Mouse (Mus musculus) lung, postnatal 0 days (tissue): ENCODE results near the gene Rufy3. TPM values are rescaled to one million over a fixed set of nuclear protein-coding genes. Genes with fewer than 3 reads are reported as not detected.
A peak's percentile ranks its signal among the peaks of the same experiment; 100 is the strongest.

ENCODE experiments used
- ATAC-seq: fragments of 200-750 bp; cut with Nextera tagmentation; 2 replicates; pipeline ENCODE4 v1.8.0; 2017; ENCODE audit warnings: moderate library complexity
- DNase-seq: peaks from one replicate; pipeline ENCODE4 v3.0.0-alpha.2; 2016; ENCODE audit warnings: low spot score
- H3K27ac ChIP-seq: fragments of 300-500 bp; sonication (generic); 2 replicates; pipeline ENCODE4 v1.5.1; 2014; ENCODE audit warnings: antibody characterized with exemption, mild to moderate bottlenecking, low read length, mixed read lengths
- H3K27me3 ChIP-seq: fragments of 300-500 bp; sonication (generic); replicated peaks from 2 replicates; pipeline ENCODE4 v1.6.1; 2014; ENCODE audit warnings: low read length, mixed read lengths; ENCODE audit not compliant: insufficient read depth
- H3K36me3 ChIP-seq: fragments of 300-500 bp; sonication (generic); 2 replicates; pipeline ENCODE4 v1.6.1; 2014; ENCODE audit warnings: low read length, mixed read lengths; ENCODE audit not compliant: insufficient read depth
- H3K4me1 ChIP-seq: fragments of 300-500 bp; sonication (generic); 2 replicates; pipeline ENCODE4 v1.6.1; 2014; ENCODE audit warnings: antibody characterized with exemption, low read depth, low read length, mixed read lengths; ENCODE audit not compliant: insufficient read depth
- H3K4me2 ChIP-seq: fragments of 300-500 bp; sonication (generic); replicated peaks from 2 replicates; pipeline ENCODE4 v1.6.1; 2014; ENCODE audit warnings: low read depth, mild to moderate bottlenecking, low read length, moderate library complexity, mixed read lengths
- H3K4me3 ChIP-seq: fragments of 300-500 bp; sonication (generic); 2 replicates; pipeline ENCODE4 v1.5.1; 2014; ENCODE audit warnings: low read depth, low read length
- H3K9ac ChIP-seq: fragments of 300-500 bp; sonication (generic); replicated peaks from 2 replicates; pipeline ENCODE4 v1.6.1; 2014; ENCODE audit warnings: low read depth, mild to moderate bottlenecking
- H3K9me3 ChIP-seq: fragments of 300-500 bp; sonication (generic); 2 replicates; pipeline ENCODE4 v1.6.1; 2016; ENCODE audit warnings: low read length, mixed read lengths
- CTCF ChIP-seq: IDR thresholded peaks from 2 replicates; pipeline ENCODE4 v1.5.1; 2016; ENCODE audit warnings: antibody characterized with exemption, mild to moderate bottlenecking
- EP300 ChIP-seq: IDR thresholded peaks from 2 replicates; pipeline ENCODE4 v1.6.1; 2016; ENCODE audit warnings: antibody characterized with exemption, mild to moderate bottlenecking, control low read depth
- WGBS: fragments of 180-500 bp; shearing (Covaris S2); extraction: QIAGEN DNeasy Blood & Tissue Kit; methylation state at CpG from one replicate; pipeline ENCODE4 v1.1.7; 2014; 5-methylcytosine and 5-hydroxymethylcytosine counted together
- polyA plus RNA-seq: library from polyadenylated mRNA; unstranded; fragments of >200 nt; fragmentation: Nextera tagmentation; extraction: Ambion mirVana; gene quantifications from 2 replicates; pipeline ENCODE4 v1.2.1, GENCODE M21; 2015

Gene Rufy3
- polyA plus RNA-seq, 1 experiment from 2014 or later, result 7.5 TPM

- Histone ChIP-seq H3K27me3 (no peaks in the 10 kb centered on the region), H3K9ac (no peak overlapping the region), H3K27ac (no peak overlapping the region), H3K4me2 (no peak overlapping the region), H3K36me3 (no peaks in the 10 kb centered on the region), H3K9me3 (no peaks in the 10 kb centered on the region), H3K4me3 (no peak overlapping the region), H3K4me1 (no peaks in the 10 kb centered on the region)
- whole genome bisulfite sequencing, result 76% methylated on average over 9 of the region's 9 CpGs
- ATAC-seq (no peak), DNase-seq (no peak)
- TF ChIP-seq CTCF, result no peak
- no peak for TF ChIP-seq EP300
These were observed 3.6 kb upstream of the Rufy3 start for GRCm38 (mm10) chr5:88561080-88561814.

- no peak overlapping the region for H3K4me3 ChIP-seq
- 45% methylated on average over 8 of the region's 8 CpGs for WGBS
- DNase-seq (no peak), ATAC-seq (no peak)
- H3K36me3 ChIP-seq, result no peaks in the 10 kb centered on the region
- no peaks in the 10 kb centered on the region for H3K9me3 ChIP-seq
- no peak overlapping the region for H3K9ac ChIP-seq
- no peak overlapping the region for H3K4me2 ChIP-seq
- no peaks in the 10 kb centered on the region for H3K27me3 ChIP-seq
- no peaks in the 10 kb centered on the region for H3K4me1 ChIP-seq
- H3K27ac ChIP-seq, result no peak overlapping the region
- TF ChIP-seq EP300 (no peak), CTCF (no peak)
These were observed 1.7 kb upstream of the Rufy3 start for GRCm38 (mm10) chr5:88562863-88563780.

GRCm38 (mm10) chr5:88565148-88566033, 551 bp downstream of the Rufy3 start:
- WGBS, result under 1% methylated on average over 50 of the region's 119 CpGs
- H3K9ac ChIP-seq, result peak overlapping the region; percentile 64
- peak overlapping the region; percentile 92 for H3K27ac ChIP-seq
- TF ChIP-seq CTCF, result peak; percentile 26
- no peak for TF ChIP-seq EP300
- DNase-seq (peak; percentile 74), ATAC-seq (peak; percentile 76)
- H3K27me3 ChIP-seq, result no peaks in the 10 kb centered on the region
- peak overlapping the region; percentile 91 for H3K4me3 ChIP-seq
- no peaks in the 10 kb centered on the region for H3K9me3 ChIP-seq
- no peaks in the 10 kb centered on the region for H3K4me1 ChIP-seq
- peak overlapping the region; percentile 73 for H3K4me2 ChIP-seq
- H3K36me3 ChIP-seq, result peaks cover 2% of the 10 kb centered on the region; the same call in 1 of the 2 replicates

GRCm38 (mm10) chr5:88566034-88566841, 1.4 kb downstream of the Rufy3 start:
- no peak for TF ChIP-seq CTCF
- no peak for TF ChIP-seq EP300
- H3K4me2 ChIP-seq, result peak overlapping the region; percentile 73
- H3K27me3 ChIP-seq, result no peaks in the 10 kb centered on the region
- H3K9ac ChIP-seq, result peak overlapping the region; percentile 64
- ATAC-seq, result no peak
- DNase-seq, result peak; percentile 29
- WGBS, result 4% methylated on average over 14 of the region's 14 CpGs
- no peaks in the 10 kb centered on the region for H3K9me3 ChIP-seq
- H3K4me3 ChIP-seq, result peak overlapping the region; percentile 91
- H3K27ac ChIP-seq, result peak overlapping the region; percentile 92
- peaks cover 4% of the 10 kb centered on the region; the same call in 1 of the 2 replicates for H3K36me3 ChIP-seq
- no peaks in the 10 kb centered on the region for H3K4me1 ChIP-seq

- no peaks in the 10 kb centered on the region for H3K4me1 ChIP-seq
- H3K9ac ChIP-seq, result no peak overlapping the region
- H3K27ac ChIP-seq, result no peak overlapping the region
- H3K27me3 ChIP-seq, result no peaks in the 10 kb centered on the region
- H3K9me3 ChIP-seq, result no peaks in the 10 kb centered on the region
- DNase-seq, result no peak
- ATAC-seq, result no peak
- TF ChIP-seq CTCF (no peak), EP300 (no peak)
- WGBS, result 90% methylated on average over 3 of the region's 3 CpGs
- peaks cover 4% of the 10 kb centered on the region; the same call in 1 of the 2 replicates for H3K36me3 ChIP-seq
- H3K4me2 ChIP-seq, result no peak overlapping the region
- no peak overlapping the region; the same call in 1 of the 2 replicates for H3K4me3 ChIP-seq
These were observed 4.7 kb downstream of the Rufy3 start for GRCm38 (mm10) chr5:88569541-88569940.
